Mouse (Mus musculus) midbrain, embryonic 15.5 days (tissue): ENCODE data around the gene Olfr539. TPM values are rescaled to one million over a fixed set of nuclear protein-coding genes. Genes with fewer than 3 reads are reported as not detected.

Source experiments
- ATAC-seq: fragments of 200-750 bp; cut with Nextera tagmentation; replicated peaks from 2 replicates; pipeline ENCODE4 v1.8.0; 2017; ENCODE audit warnings: moderate TSS enrichment
- H3K27ac ChIP-seq: fragments of 300-500 bp; sonication (generic); 2 replicates; pipeline ENCODE4 v1.5.1; 2015; ENCODE audit warnings: mild to moderate bottlenecking, inconsistent platforms
- H3K27me3 ChIP-seq: fragments of 300-500 bp; sonication (generic); replicated peaks from 2 replicates; pipeline ENCODE4 v1.6.1; 2015; ENCODE audit warnings: inconsistent platforms
- H3K36me3 ChIP-seq: fragments of 300-500 bp; sonication (generic); replicated peaks from 2 replicates; pipeline ENCODE4 v1.6.1; 2015; ENCODE audit warnings: inconsistent platforms
- H3K4me1 ChIP-seq: fragments of 300-500 bp; sonication (generic); 2 replicates; pipeline ENCODE4 v1.6.1; 2015; ENCODE audit warnings: inconsistent platforms
- H3K4me2 ChIP-seq: fragments of 300-500 bp; sonication (generic); 2 replicates; pipeline ENCODE4 v1.6.1; 2015; ENCODE audit warnings: inconsistent platforms, mild to moderate bottlenecking, moderate library complexity
- H3K4me3 ChIP-seq: fragments of 300-500 bp; sonication (generic); 2 replicates; pipeline ENCODE4 v1.5.1; 2015; ENCODE audit warnings: mild to moderate bottlenecking, inconsistent platforms
- H3K9ac ChIP-seq: fragments of 300-500 bp; sonication (generic); 2 replicates; pipeline ENCODE4 v1.6.1; 2015; ENCODE audit warnings: mild to moderate bottlenecking, inconsistent platforms
- H3K9me3 ChIP-seq: fragments of 300-500 bp; sonication (generic); 2 replicates; pipeline ENCODE4 v1.6.1; 2016; ENCODE audit warnings: inconsistent platforms
- WGBS: fragments of 180-500 bp; shearing (Covaris S2); methylation state at CpG from one replicate; pipeline ENCODE4 v1.1.7; 2015; ENCODE audit warnings: mixed read lengths; 5-methylcytosine and 5-hydroxymethylcytosine counted together
- polyA plus RNA-seq: library from polyadenylated mRNA; unstranded; fragments of >200 nt; fragmentation: Nextera tagmentation; extraction: Ambion mirVana; gene quantifications from 2 replicates; pipeline ENCODE4 v1.2.1, GENCODE M21; 2015

Gene Olfr539
- polyA plus RNA-seq, 1 experiment from 2014 or later = not detected

DNA sequence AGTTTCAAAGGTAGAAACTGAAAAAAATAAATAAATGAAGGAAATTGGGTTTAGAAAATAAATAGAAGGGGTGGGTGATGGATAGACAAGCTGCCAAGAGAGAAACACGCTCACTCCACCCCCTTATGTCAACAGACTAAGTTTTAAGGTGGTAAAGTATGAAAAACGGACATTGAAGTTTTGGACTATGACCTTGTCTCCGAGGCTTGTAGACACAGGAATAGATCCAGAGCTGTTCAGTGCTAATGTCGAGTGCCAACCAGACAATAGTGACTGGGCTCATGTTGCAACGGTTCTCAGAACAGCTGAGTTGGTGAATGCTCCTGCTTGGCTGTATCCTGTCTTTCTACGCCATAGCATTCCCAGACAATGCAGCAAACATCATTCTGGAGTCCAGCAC is 61.4 kb downstream of the Olfr539 start:
- H3K9ac ChIP-seq = no peak overlapping the region
- ATAC-seq = no peak
- H3K9me3 ChIP-seq = no peaks in the 10 kb centered on the region
- no peaks in the 10 kb centered on the region for H3K27me3 ChIP-seq
- WGBS = 82% methylated on average over 6 of the region's 6 CpGs
- no peak overlapping the region for H3K4me3 ChIP-seq
- no peaks in the 10 kb centered on the region for H3K4me1 ChIP-seq
- no peaks in the 10 kb centered on the region for H3K36me3 ChIP-seq
- no peak overlapping the region for H3K4me2 ChIP-seq
- H3K27ac ChIP-seq = no peak overlapping the region

- Histone ChIP-seq H3K36me3 (no peaks in the 10 kb centered on the region), H3K27ac (no peak overlapping the region), H3K9me3 (0 out of 2 replicates have a peak, but pooled peaks cover 5% of the 10 kb centered on the region), H3K4me1 (no peaks in the 10 kb centered on the region), H3K4me2 (no peak overlapping the region), H3K4me3 (no peak overlapping the region), H3K9ac (no peak overlapping the region), H3K27me3 (no peaks in the 10 kb centered on the region)
- ATAC-seq = no peak
Measured at GRCm38 (mm10) chr7:140725558-140725957, 65.8 kb downstream of the Olfr539 start.

Other genes with a start within 250 kb of the Olfr539 start
- not detected in 2 replicates for gene Olfr532, start 238.3 kb upstream of the Olfr539 start, polyA plus RNA-seq
- not detected in 2 replicates for gene Olfr533, start 196.6 kb upstream of the Olfr539 start, polyA plus RNA-seq
- gene Olfr535, start 175.7 kb upstream of the Olfr539 start, polyA plus RNA-seq = not detected in 2 replicates
- not detected in 2 replicates for gene Olfr536, start 152.5 kb upstream of the Olfr539 start, polyA plus RNA-seq
- gene Olfr538, start 92.0 kb upstream of the Olfr539 start, polyA plus RNA-seq = not detected in 2 replicates
- 0.03 and 0.04 TPM in 2 replicates for gene Olfr46, start 58.7 kb upstream of the Olfr539 start, polyA plus RNA-seq
- not detected in 2 replicates for gene Olfr61, start 31.0 kb upstream of the Olfr539 start, polyA plus RNA-seq
- not detected in 2 replicates for gene Olfr53, start 13.5 kb upstream of the Olfr539 start, polyA plus RNA-seq
- gene Olfr45, start 22.0 kb downstream of the Olfr539 start, polyA plus RNA-seq = not detected in 2 replicates
- not detected in 2 replicates for gene Olfr541, start 37.3 kb downstream of the Olfr539 start, polyA plus RNA-seq
- not detected in 2 replicates for gene Cyp2e1, start 103.8 kb downstream of the Olfr539 start, polyA plus RNA-seq
- 0.45 and 0.55 TPM in 2 replicates for gene Syce1, start 127.9 kb downstream of the Olfr539 start, polyA plus RNA-seq
- gene Zfp941, start 162.2 kb downstream of the Olfr539 start, polyA plus RNA-seq = 34.1 and 36.5 TPM in 2 replicates
- gene Urah, start 175.1 kb downstream of the Olfr539 start, polyA plus RNA-seq = 0.38 TPM in 1 of 2 replicates, not detected in the other
- not detected in 2 replicates for gene Scgb1c1, start 185.6 kb downstream of the Olfr539 start, polyA plus RNA-seq
- not detected in 2 replicates for gene Odf3, start 187.9 kb downstream of the Olfr539 start, polyA plus RNA-seq
- gene Gm45785, start 196.4 kb downstream of the Olfr539 start, polyA plus RNA-seq = 0.23 and 0.36 TPM in 2 replicates
- 110 and 111 TPM in 2 replicates for gene Ric8a, start 197.0 kb downstream of the Olfr539 start, polyA plus RNA-seq
- 41.1 and 46.2 TPM in 2 replicates for gene Bet1l, start 197.6 kb downstream of the Olfr539 start, polyA plus RNA-seq
- gene Psmd13, start 222.0 kb downstream of the Olfr539 start, polyA plus RNA-seq = 279 and 282 TPM in 2 replicates
- gene Sirt3, start 222.4 kb downstream of the Olfr539 start, polyA plus RNA-seq = 54.0 and 55.5 TPM in 2 replicates
- gene Cox8b, start 240.5 kb downstream of the Olfr539 start, polyA plus RNA-seq = not detected in 2 replicates